Mouse (Mus musculus) stomach, adult 2 months (tissue): ENCODE measurements around the gene Bola1. TPM values are rescaled to one million over a fixed set of nuclear protein-coding genes. Genes with fewer than 3 reads are reported as not detected.

Experiments used
- polyA plus RNA-seq: library from polyadenylated mRNA; depleted of rRNA; stranded (reverse); fragments of >200 nt; gene quantifications from 2 replicates; pipeline ENCODE4 v1.2.3, GENCODE M21; 2012; rRNA removed

Bola1 gene
- polyA plus RNA-seq: 30.5 and 48.9 TPM in 2 replicates

GRCm38 (mm10) chr3:96219661-96220130 lies at the start of gene Bola1, which contains the start of gene Hist2h2ab:
Gene Bola1 (minus strand): TSS chr3:96219709.
Gene Hist2h2ab (plus strand): TSS chr3:96219865.

GRCm38 (mm10) chr3:96268051-96268775 lies 48.7 kb upstream of the Bola1 start, which contains the start of gene Hist2h3b:
Gene Hist2h3b (plus strand): TSS chr3:96268654.

GRCm38 (mm10) chr3:96262979-96263550 lies 43.6 kb upstream of the Bola1 start, which contains the start of gene Hist2h4:
Gene Hist2h4 (minus strand): TSS chr3:96263311.

GRCm38 (mm10) chr3:96246427-96246856 lies 26.9 kb upstream of the Bola1 start, which contains the start of gene Hist2h3c1:
Gene Hist2h3c1 (plus strand): TSS chr3:96246685.

GRCm38 (mm10) chr3:96245003-96245886 lies 25.7 kb upstream of the Bola1 start, which contains the start of gene Hist2h2aa1:
Gene Hist2h2aa1 (plus strand): TSS chr3:96245497.

GRCm38 (mm10) chr3:96239949-96240798 lies 20.7 kb upstream of the Bola1 start, which contains the start of gene Hist2h2aa2:
Gene Hist2h2aa2 (minus strand): TSS chr3:96240276.

GRCm38 (mm10) chr3:96238954-96239793 lies 19.7 kb upstream of the Bola1 start, which contains the start of gene Hist2h3c2:
Gene Hist2h3c2 (minus strand): TSS chr3:96239127.

GRCm38 (mm10) chr3:96220765-96221639 lies 1.5 kb upstream of the Bola1 start, which contains the start of the genes Hist2h2ac and Hist2h2be:
Gene Hist2h2ac (minus strand): TSS chr3:96220880.
Gene Hist2h2be (plus strand): TSS chr3:96221119.

GRCm38 (mm10) chr3:96180727-96181477 lies 38.6 kb downstream of the Bola1 start, which contains the start of gene Sv2a:
Gene Sv2a (plus strand): TSS chr3:96181151.

GRCm38 (mm10) chr3:96172197-96173178 lies 47.0 kb downstream of the Bola1 start, which contains the start of gene Sf3b4:
Gene Sf3b4 (plus strand): TSS chr3:96172332.

GRCm38 (mm10) chr3:96161869-96162840 lies 57.4 kb downstream of the Bola1 start, which contains the start of gene Mtmr11:
Gene Mtmr11 (plus strand): TSS chr3:96162004.

Other genes with a start within 250 kb of the Bola1 start
- gene Plekho1, start 223.7 kb downstream of the Bola1 start, polyA plus RNA-seq: 21.5 and 24.7 TPM in 2 replicates
- 1.4 and 1.6 TPM in 2 replicates for gene Vps45, start 161.2 kb downstream of the Bola1 start, polyA plus RNA-seq
- gene Otud7b, start 115.2 kb downstream of the Bola1 start, polyA plus RNA-seq: 6.0 and 7.2 TPM in 2 replicates
- 4.0 and 4.3 TPM in 2 replicates for gene Mtmr11, start 57.7 kb downstream of the Bola1 start, polyA plus RNA-seq
- gene Sf3b4, start 47.4 kb downstream of the Bola1 start, polyA plus RNA-seq: 55.2 and 66.1 TPM in 2 replicates
- 0.65 and 0.73 TPM in 2 replicates for gene Sv2a, start 38.6 kb downstream of the Bola1 start, polyA plus RNA-seq
- 3.7 TPM in 1 of 2 replicates, not detected in the other for gene Hist2h2ab, start 156 bp upstream of the Bola1 start, polyA plus RNA-seq
- gene Hist2h2ac, start 1.2 kb upstream of the Bola1 start, polyA plus RNA-seq: 3.6 and 7.2 TPM in 2 replicates
- gene Hist2h2be, start 1.4 kb upstream of the Bola1 start, polyA plus RNA-seq: 0.98 and 1.5 TPM in 2 replicates
- gene Hist2h3c2, start 19.4 kb upstream of the Bola1 start, polyA plus RNA-seq: 39.6 and 62.7 TPM in 2 replicates
- 125 and 141 TPM in 2 replicates for gene Hist2h2aa2, start 20.6 kb upstream of the Bola1 start, polyA plus RNA-seq
- gene Hist2h2aa1, start 25.8 kb upstream of the Bola1 start, polyA plus RNA-seq: 236 and 409 TPM in 2 replicates
- gene Hist2h3c1, start 27.0 kb upstream of the Bola1 start, polyA plus RNA-seq: not detected in 2 replicates
- gene Hist2h4, start 43.6 kb upstream of the Bola1 start, polyA plus RNA-seq: 1.9 and 2.1 TPM in 2 replicates
- 34.2 and 45.6 TPM in 2 replicates for gene Hist2h3b, start 48.9 kb upstream of the Bola1 start, polyA plus RNA-seq
- 0.85 and 1.3 TPM in 2 replicates for gene Hist2h2bb, start 50.0 kb upstream of the Bola1 start, polyA plus RNA-seq
- gene Fcgr1, start 74.3 kb upstream of the Bola1 start, polyA plus RNA-seq: 0.29 and 0.46 TPM in 2 replicates
- gene BC107364, start 232.6 kb upstream of the Bola1 start, polyA plus RNA-seq: 0.11 and 0.22 TPM in 2 replicates